Mouse (Mus musculus) natural killer cell, adult 2 months (primary cell): Measurements from ENCODE around the gene Mapkapk5.

Source experiments
- DNase-seq, 2 experiments: peaks; one replicate each; pipeline ENCODE4 v3.0.0; 2022; ENCODE audit warnings: low spot score in 2 of 2

Gene Mapkapk5

DNA sequence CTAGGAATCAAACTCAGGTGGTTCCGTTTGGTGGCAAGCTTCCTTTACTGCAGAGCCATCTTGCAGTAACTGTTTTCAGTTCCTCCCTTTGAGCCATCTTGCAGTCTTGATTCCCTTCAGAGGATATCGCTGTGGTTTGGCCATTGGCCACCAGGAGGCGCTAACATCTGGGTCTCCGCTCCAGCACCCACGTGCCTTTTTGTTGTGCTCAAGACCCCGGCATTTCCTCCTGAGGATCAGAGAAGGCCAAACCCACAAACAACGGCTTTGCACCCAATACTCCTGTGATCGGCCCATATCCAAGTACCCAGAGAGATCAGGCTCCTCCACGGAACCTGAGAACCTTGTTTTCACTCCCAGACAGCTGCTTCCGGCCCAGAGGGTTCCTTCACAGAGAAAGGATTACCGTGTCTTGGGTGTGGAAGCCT lies 18.8 kb upstream of the Mapkapk5 start:
- DNase-seq: peak; percentile 83 to 92

DNA sequence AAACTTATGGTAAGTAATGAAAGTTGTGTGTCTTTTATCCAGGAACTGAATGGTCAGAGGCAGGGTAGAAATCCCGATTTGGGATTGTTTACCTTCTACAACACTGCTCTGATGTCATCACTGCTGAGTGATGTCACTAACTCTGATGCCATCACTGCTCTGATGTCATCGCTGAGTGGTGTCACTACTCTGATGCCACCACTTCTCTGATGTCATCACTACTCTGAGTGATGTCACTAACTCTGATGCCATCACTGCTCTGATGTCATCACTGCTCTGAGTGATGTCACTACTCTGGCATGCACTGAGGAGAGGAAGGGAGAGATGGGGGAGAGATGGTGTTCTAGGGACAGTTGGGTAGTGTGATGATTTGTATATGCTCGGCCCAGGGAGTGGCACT lies 16.7 kb upstream of the Mapkapk5 start:
- DNase-seq: no peak

DNA sequence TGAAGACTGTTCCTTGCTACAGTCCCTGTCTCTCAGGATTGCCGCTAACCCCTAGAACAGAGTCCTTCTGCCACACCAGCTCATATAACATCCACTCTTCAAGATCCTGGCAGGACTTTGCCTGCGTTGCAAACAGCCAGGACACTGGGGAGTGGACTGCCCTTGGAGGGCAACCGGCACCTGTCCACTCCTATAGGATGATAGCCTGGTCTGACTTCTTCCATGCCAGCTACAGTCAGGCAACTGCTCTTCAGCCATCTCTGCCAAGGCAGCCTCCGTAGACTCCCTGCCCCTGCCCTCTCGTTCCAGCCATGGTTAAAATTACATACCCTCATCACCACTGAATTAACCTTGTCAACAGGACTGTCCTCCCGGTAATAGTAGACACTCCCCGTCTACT lies 3.5 kb upstream of the Mapkapk5 start:
- no peak for DNase-seq

DNA sequence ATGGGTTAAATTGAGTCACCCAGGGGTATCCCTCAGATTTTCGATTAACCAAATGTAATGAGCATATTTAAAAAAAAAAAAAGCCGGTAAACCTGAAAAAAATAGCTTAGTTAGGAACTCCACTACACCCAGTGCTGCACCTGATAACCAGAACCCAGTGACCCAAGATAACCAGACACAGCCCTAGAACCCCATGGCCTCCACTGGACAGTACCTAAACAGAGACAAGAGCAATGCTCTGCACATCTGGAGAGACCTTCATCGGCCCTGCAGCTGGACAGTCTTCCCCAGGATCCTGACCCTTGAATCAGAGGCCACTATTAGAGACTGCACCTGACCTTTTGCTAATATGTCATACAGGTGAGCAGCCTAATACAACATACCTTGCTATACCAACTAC lies 1.4 kb upstream of the Mapkapk5 start:
- DNase-seq: no peak

DNA sequence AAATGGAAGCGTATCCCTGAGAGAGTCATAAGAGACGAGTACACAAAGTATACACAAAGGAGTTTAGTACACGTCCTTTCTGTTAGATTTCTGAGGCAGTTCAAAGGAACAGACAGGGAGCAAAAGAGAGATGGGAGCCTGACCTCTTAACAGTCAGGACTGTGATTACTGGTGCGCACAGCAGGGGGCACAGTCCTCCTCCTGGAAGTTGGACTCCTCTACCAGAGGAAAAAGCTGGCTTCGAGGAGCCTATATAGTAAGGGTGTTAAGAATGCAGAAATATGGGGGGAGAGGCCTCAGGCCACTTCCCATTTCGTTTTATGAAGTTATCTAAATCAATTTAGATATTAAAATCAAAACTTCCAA lies 808 bp upstream of the Mapkapk5 start:
- peak; percentile 32 to 41 for DNase-seq

DNA sequence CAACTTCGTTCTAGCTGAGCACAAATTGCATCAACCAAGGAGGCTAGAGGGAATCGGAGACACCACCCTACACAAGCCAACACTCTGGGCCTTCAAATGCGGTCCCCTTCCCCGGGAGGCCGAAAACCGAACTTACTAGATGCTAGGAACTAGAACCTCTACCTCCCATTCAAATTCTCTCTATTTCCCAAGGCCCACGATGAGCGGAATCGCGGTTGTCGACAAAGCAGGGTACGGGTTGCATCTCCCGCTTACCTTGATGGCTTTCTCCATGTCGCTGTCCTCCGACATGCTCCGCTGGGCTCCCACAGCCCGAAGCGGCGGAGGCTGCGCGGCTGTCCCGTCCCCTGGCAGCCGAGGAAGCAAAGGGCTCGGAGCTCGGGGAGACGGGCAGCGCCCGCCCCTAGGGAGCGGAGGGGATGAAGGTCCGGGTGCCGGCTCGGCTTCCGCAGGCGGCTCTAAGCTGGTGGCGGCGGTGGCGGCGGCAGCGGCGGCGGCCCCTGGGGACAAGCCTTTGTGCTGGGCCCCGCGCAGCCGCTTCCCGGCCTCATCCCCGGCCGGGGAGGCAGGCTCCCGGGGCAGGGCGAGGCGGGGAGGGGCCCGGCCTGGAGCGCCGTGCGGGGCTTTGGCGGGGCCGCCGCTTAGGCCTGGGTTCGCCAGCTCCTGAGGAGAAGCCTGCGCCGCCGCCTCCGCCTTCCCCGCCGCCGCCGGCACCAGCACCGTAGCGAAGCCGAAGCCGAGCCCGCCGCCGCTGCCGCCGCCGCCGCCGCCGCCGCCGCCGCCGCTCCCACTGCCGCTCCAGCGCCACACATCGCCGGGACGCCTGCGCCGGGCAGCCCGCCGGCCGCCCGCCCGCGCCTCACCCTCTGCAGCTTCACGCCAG lies 554 bp downstream of the Mapkapk5 start, which contains the start of the genes Adam1a and Gm42878:
Adam1a (minus strand) TSS at position 573 of the 883 bp plus-strand sequence.
Gm42878 (minus strand) TSS at position 573 of the 883 bp plus-strand sequence.
- peak; percentile 34 to 47 for DNase-seq

DNA sequence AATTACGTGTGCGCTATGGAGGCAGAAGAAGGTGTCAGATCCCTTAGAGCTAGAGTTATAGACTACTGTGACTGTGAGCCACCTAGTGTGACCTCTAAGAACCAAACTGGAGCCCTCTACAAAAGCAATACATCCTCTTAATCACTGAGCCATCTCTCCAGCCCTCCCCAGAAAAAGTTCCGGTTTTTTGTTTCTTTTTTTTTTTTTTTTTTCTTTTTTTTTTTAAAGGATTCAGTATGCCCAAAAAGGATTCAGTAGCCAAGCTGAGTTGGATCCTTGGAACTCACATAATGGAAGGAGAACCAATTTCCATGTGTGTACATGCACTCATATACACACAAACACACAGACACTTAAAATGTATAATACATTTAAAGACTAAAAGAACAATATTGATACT lies 2.3 kb downstream of the Mapkapk5 start:
- no peak for DNase-seq

DNA sequence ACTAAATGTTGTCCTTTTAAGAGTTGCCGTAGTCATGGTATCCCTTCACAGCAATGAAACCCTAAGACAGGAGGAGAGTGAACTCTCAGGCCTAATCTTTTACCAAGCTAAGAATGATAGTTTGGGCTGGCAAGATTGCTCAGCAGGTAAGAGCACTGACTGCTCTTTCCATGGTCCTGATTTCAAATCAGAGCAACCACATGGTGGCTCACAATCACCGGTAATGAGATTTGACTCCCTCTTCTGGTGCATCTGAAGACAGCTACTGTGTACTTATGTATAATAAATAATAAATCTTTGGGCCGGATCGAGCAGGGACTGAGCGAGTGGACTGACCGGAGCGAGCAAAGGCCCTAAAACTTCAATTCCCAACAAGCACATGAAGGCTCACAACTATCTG lies 4.5 kb downstream of the Mapkapk5 start:
- DNase-seq: no peak

DNA sequence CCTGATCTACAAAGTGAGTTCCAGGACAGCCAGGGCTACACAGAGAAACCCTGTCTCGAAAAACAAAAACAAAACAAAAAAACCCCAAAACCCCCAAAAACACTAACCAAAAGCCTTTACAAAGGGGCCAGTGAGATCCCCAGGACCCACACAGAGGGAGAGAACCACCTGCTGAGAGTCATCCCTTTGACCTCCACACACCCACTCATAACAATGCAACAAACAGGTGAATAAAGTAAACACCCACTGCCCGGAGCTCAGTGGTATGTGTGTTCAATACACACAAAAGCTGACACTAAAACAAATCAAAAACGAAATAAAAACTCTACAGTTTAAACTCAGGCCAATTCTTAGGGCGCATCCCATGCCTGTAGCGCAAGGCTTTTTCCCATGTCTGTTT lies 5.6 kb downstream of the Mapkapk5 start:
- no peak for DNase-seq

DNA sequence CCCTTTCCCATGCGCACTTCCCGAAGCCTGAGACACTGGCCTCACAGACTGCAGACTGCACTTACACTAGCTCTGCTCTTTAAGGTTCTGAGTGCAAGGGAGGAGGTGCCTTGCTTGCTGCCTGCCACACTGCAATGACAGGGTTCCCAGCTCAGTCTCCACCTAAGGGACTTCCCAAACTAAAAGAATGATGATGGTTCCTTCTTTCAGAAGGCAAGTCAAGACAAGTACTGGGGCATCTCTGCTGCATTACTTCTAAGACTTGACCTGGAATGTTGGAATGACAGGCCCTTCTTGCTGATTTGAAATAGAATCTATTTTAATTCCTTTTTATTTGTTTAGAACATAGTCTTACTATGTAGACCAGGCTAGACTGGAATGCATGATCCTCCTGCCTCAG lies 8.1 kb downstream of the Mapkapk5 start:
- DNase-seq: no peak

DNA sequence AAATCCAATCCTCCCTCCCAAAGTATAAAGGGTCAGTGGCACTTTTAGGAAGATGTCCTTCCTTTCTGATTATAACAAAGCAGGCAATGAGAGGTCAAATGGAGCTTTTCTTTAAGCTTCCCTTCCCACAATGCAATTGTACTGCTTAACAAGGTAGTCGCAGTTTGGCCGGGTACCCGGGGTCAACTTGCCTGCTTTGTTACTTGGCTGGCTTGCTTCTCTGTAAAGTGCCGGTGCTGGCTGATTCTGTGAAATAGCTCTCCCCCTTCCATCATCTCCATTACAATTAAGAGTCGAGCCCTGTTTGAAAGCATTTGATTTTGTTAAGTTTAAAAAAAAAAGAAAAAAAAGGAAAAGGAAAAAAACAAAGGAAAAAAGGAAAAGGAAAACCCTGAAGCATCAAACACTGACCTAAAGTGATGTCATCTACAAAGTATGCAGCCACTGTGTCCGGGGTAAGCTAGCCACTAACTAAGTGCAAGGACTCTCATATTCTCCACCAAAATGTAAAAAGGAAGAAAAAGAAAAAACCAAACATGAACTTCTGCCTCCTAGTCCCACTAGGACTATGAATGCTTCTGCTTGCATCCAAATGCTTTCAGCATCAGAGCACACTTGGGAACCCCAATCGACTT lies 8.7 kb downstream of the Mapkapk5 start:
- DNase-seq: no peak

DNA sequence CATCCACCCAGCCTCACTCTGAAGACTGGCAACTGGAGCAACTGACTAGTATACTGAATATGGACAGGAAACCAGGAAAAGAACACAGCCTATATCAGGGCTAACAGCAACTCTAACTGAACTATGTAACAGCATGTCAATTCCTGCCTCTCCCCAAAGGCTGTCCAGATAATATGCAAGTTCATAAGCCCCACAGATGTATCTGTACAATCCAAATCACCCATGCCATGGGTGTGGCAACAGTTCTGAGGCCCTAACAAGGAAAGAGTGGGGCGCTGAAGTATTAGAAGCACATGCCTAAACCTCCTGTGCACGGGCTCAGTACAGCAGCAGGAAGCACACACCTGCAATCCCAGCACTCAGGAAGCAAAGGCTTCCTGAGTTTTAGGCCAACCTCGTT lies 10.6 kb downstream of the Mapkapk5 start:
- DNase-seq: no peak

DNA sequence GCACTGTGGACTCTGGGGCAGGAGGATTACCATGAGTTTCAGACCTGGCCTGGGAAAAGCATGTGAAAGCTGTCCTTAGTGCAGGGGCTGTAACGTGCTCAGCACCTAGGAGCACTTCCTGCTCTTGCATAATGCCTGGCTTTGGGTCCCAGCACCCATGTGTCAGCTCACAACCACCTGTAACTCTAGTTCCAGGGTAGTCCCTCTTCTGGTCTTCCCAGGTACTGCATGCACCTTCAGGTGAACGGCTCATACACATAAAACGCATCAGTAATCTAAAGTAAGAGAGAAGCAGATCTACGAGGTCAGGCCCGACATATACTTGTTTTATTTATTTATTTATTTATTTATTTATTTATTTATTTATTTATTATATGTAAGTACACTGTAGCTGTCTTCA lies 11.2 kb downstream of the Mapkapk5 start:
- peak in 1 of 2 experiments; percentile 19 for DNase-seq

DNA sequence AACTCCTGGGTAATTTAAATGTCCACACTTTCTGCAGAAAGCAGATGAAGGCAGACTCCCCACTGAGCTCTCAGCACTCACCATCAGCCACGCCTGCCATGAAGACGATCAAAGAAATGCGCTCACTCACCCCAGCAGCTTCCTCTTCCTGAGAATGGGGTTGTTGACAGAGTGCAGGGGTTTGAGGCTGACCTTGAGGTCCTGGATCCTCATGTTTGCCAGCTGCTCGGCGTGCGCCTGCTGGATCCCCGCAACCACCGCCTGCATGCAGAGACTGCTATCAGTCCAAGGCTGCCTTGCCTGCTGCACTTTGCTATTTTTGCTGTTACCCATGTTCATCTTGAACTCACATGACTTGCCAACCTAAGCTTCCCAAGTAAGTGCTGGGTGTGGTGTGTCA lies 18.7 kb downstream of the Mapkapk5 start:
- DNase-seq: no peak

DNA sequence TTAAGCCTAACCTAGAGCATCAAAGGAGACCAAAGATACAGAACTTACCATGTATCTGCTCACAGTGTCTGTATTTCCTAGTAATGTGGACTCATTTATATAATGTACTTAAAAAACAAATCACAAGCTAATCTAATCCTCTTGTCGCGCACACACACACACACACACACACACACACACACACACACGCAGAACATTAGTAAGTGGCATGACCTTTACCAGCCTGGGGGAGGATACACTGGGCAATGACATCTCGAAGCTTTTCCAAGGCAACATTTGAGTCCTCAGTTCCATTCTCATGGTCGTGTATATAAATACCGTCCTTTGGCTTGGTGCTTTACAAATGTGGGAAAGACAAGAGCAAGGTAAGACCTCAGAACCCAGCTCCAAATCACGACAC lies 19.2 kb downstream of the Mapkapk5 start:
- DNase-seq: no peak

DNA sequence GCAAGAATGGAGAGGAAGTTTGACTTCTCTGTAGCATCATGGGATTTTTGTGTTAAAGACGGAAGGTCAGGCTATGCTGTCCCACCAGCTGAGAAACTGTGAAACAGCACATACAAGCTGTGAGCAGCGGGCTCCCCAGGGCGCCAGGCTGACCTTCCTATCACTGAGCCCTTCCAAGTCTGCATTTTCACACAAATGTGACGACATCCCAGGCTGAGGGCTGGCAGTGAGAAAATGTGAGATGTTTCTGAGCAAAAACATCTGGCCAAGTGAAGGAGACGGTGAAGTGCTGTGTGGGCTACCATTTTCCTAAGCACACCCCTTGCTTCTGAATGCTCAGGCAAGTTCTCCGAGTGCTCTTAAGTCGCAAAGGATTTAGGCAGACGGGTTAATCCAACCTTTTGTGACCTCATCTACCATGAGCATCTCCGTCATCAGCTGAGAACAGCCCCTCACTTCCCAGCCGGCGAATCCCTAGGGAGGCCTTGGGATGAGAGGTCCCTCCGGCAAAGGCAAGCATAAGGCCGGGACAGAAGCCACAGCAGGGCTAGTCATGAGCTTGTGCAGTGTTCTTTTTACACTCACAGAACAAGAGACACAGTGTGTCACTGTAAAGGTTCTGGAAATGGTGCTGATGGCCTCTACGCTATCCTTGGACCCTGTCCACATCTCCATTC lies 19.8 kb downstream of the Mapkapk5 start:
- DNase-seq: no peak

DNA sequence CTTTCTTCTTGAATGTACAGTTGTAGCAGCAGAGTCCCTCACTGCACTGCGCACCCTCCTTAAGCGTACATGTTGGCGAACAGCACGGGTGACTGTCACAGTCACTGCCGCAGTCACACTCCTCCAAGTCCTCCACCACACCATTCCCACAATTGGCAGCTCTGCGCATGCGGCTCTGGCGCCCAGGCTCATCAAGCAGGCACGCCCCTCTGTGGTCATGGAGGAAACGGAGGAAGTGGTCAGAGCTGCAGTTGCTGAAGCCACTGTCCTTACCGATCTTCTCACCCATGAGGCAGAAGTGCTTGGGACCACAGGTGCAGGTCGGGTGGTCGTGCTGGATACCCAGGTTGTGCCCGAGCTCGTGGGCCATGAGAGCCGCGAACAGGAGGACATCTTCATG lies 25.9 kb downstream of the Mapkapk5 start:
- peak; percentile 53 to 76 for DNase-seq

DNA sequence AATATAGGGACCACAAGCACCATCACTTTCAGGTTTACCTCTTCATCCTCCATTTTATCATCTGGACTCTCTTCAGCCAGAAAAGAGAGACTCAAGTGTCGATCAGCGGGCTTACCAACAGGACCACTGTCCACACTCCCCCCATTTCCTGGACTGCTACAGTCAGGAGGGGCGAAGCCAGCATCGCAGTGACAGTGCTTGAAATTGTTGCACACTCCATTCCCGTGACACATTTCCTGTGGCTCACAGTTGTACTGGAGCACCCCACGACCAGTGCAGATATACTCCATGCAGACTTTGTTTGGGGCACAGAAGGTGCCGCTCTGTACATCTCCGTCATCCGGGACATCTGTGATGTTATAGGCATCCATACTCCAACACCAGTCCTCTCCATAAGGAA lies 26.7 kb downstream of the Mapkapk5 start:
- DNase-seq: no peak

DNA sequence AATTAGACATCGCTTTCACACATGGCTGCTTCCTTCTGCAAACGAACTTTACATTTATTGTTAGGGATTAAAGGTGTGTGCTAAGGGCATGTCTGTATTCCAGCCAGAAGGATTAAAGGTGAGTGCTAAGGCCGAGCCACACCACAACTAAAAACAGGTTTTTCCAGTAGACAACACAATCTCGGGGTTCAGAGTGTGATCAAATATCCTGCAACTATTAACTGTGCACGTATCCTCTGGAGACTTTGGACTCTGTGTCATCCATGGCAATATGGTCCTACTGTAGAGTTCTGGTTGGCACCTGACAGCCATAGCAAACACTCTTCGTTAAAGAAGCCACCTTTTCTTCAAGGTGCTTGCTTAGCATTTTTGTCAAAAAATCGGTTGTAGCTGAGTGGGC lies 35.7 kb downstream of the Mapkapk5 start:
- no peak for DNase-seq

DNA sequence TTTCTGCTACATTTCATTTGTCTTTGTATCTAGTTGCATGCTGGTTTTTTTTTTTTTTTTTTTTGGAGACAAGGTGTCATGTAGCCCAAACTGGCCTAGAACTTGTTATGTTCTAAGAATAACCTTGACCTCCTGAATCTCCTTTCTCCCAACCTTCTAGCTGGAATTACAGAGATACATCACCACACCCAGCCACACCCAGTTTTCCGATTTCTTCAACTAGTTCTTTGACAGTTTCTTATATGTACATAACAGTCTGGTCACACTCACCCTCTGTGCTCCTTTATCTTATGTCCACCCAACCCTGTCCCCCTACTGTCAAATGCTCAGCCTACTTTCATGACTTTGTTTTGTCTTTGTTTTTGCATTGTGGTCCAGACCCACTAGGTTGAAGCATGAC lies 38.9 kb downstream of the Mapkapk5 start:
- DNase-seq: no peak

DNA sequence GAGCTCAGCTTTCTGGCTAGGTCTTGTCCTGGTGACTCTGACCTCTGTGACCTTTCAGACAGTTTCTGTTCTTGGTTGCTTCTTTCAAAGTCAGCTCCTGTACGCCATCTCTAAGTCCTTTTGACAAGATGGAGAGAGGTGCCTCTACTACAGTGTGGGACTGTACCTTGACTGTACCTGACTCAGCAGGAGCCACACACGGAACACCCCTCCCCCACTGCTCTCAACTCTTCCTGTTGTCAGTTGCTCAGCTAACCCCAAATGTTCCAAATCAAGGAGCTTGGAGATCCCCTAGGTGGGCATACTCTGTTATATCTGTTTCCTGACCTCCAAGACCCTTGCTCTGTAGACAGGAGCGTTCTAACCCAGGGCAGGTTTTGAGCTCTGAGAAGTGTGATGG lies 42.5 kb downstream of the Mapkapk5 start, which contains the start of gene Adam1b:
Adam1b (minus strand) TSS at position 205 of the 400 bp plus-strand sequence.
- DNase-seq: no peak

DNA sequence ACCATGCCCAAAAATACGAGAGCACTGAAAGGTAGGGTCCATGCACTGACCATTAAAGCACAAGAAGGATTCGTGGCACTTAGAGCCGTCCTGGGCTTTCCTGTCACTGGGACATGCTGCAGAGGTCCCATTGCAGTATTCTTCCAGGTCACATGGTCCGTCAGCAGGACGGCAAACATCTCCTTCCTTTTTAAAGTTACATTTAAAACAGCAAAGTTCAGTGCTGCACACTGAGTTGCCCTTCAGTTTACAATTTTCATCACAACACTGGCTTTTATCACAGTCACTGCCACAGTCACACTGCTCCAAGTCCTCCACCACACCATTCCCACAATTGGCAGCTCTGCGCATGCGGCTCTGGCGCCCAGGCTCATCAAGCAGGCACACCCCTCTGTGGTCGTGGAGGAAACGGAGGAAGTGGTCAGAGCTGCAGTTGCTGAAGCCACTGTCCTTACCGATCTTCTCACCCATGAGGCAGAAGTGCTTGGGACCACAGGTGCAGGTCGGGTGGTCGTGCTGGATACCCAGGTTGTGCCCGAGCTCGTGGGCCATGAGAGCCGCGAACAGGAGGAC lies 44.2 kb downstream of the Mapkapk5 start:
- peak; percentile 43 to 67 for DNase-seq
